In the genomic region with DNA sequence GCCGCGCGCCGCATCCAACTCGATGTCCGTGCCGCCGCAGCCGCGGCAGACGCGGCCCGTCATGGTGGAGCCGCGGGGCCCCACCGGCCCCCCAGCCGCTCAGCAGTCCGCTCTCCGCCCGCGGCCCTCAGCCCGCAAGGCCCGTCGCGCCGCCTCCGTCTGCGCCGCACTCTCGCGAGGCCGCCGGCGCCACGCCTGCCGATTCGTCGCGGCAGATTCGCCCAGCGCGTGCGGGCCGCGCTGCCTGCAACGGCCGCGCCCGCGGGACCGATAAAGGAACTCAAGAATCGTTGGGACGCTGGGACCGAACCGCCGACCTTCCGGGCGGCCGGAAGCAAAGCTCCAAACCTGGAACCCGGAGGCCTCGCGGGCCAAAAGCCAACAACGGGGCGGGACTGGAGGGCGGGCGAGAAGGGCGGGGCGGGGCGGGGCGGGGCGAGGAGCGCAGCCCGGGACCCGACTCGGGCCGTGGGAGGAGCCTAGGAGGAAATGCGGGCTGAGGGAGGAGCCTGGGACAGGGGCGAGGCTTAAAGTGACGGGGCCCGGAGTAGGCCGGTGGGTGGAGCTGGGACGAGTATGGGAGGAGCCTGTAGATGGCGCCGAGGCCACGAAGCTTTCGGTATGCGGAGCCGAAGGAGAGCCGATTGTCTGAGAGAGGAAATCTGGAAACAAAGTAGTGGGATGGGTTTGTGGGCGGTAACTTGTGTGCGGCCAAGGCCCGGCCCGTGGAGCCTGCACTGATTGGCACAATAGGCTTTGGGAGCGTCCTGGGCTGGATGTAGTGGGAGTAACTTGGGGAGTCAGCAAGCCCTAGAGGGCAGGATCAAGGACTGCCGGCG, we compare ENCODE assay signal across 8 mouse cellular contexts. TPM values are rescaled to one million over a fixed set of nuclear protein-coding genes. Genes with fewer than 3 reads are reported as not detected.
A peak's percentile ranks its signal among the peaks of the same experiment; 100 is the strongest.
DNase-seq lines count a peak whose midpoint lies in the region; ATAC-seq lines count a peak whose summit lies in the region.

A gene (minus strand): TSS at position 411 of the 839 bp plus-strand sequence.

- under 1% methylated on average over 89 of the region's 96 CpGs for WGBS in hindbrain, embryonic 12.5 days

- DNase-seq in NIH3T3 (ENCODE audit: low read depth): peak; percentile 99
- peak; percentile 98 to 99 for DNase-seq in cerebellum, postnatal 10 days
- DNase-seq in frontal cortex, postnatal 10 days (ENCODE audit: low spot score in 2 of 2): peak; percentile 89 to 94
- peak; percentile 94 to 96 for DNase-seq in layer of hippocampus, postnatal 14 days (ENCODE audit: low spot score in 2 of 2)
- peak; percentile 98 for DNase-seq in lung, postnatal 14 days
- DNase-seq in retina, adult 2 months (ENCODE audit: low read depth, low spot score): peak; percentile 92
- DNase-seq in thymus, postnatal 36 days: peak; percentile 97 to 98

- H3K27ac ChIP-seq in hindbrain, embryonic 12.5 days: peak within 1 kb of the TSS; percentile 95

- 0 out of 2 replicates have a peak, but pooled peaks cover 13% of the 10 kb centered on the region for H3K36me3 ChIP-seq in hindbrain, embryonic 12.5 days

- H3K9me3 ChIP-seq in hindbrain, embryonic 12.5 days (replicated peaks): no peaks in the 10 kb centered on the region

- peak within 1 kb of the TSS; percentile 90 for H3K4me2 ChIP-seq in hindbrain, embryonic 12.5 days (replicated peaks)

- H3K9ac ChIP-seq in hindbrain, embryonic 12.5 days: peak within 1 kb of the TSS; percentile 94

- no peaks in the 10 kb centered on the region for H3K27me3 ChIP-seq in hindbrain, embryonic 12.5 days

- peak; percentile 98 for ATAC-seq in hindbrain, embryonic 12.5 days (ENCODE audit: low FRiP score)

- H3K4me3 ChIP-seq in hindbrain, embryonic 12.5 days: peak within 1 kb of the TSS; percentile 83

- H3K4me1 ChIP-seq in hindbrain, embryonic 12.5 days: peaks cover 25% of the 10 kb centered on the region

RNA-seq across cellular contexts. Expression of the gene that starts here (rescaled TPM):
- polyA plus RNA-seq in hindbrain, embryonic 12.5 days (2016; fragmentation: Nextera tagmentation; extraction: Ambion mirVana): 72.4 and 75.5 TPM in 2 replicates
- total RNA-seq in layer of hippocampus, postnatal 14 days (2021): 10 to 100 TPM; 51.2 to 58.9 TPM

Comparison
In these comparisons a context has a peak if more than half of its experiments do, and no peak if none do; other contexts are left out.
1. Peak in every context shown above with its lines: DNase-seq, ATAC-seq, H3K4me3 ChIP-seq and H3K27ac ChIP-seq.